Mouse (Mus musculus): ENCODE data around the gene Thsd7b. TPM values are rescaled to one million over a fixed set of nuclear protein-coding genes. Genes with fewer than 3 reads are reported as not detected.

The Thsd7b gene
- total RNA-seq, 1 experiment, result 0.18 TPM

GRCm38 (mm10) chr1:130262046-130262445 is 988.9 kb downstream of the Thsd7b start:
- in situ Hi-C loops (cut with MboI; ENCODE audit: low sequenced_read_pairs in 2 of 2, unreplicated experiment in 2 of 2), result no loop called here
- no peak for DNase-seq (ENCODE audit: low read depth, low spot score)
- no peaks in the 10 kb centered on the region for H3K4me1 ChIP-seq (ENCODE audit: control insufficient read depth in 2 of 2, insufficient read depth in 2 of 2, low read length in 2 of 2, poor library complexity in 1 of 2)
- TF ChIP-seq ZNF384 (IDR thresholded peaks at IDR 0.05; ENCODE audit: low read depth, low read length), result no peak
- TF ChIP-seq CHD2 (IDR thresholded peaks at IDR 0.05; ENCODE audit: low read depth, low read length), result no peak
- TF ChIP-seq ZC3H11A (IDR thresholded peaks at IDR 0.05; ENCODE audit: borderline replicate concordance, low read depth, low read length), result no peak
- TF ChIP-seq HCFC1 (IDR thresholded peaks at IDR 0.05; ENCODE audit: borderline replicate concordance, insufficient read depth, low read length), result no peak
- no peak for TF ChIP-seq MAFK (IDR thresholded peaks at IDR 0.05; ENCODE audit: insufficient read depth, low read depth, low read length)
- no peaks in the 10 kb centered on the region for H3K9me3 ChIP-seq (ENCODE audit: control insufficient read depth, insufficient read depth, low read depth, low read length)
- no peak overlapping the region for H3K4me3 ChIP-seq (ENCODE audit: insufficient read depth in 1 of 2, low read depth in 1 of 2, low read length in 2 of 2, poor library complexity in 1 of 2, severe bottlenecking in 1 of 2)
- no peak overlapping the region for H3K27ac ChIP-seq (ENCODE audit: insufficient read depth, low read depth, low read length, poor library complexity, severe bottlenecking)
- H3K9ac ChIP-seq (ENCODE audit: insufficient read depth, low read depth, low read length, poor library complexity, severe bottlenecking), result no peak overlapping the region
- H3K36me3 ChIP-seq (ENCODE audit: control insufficient read depth, insufficient read depth, low read length, poor library complexity, severe bottlenecking), result no peaks in the 10 kb centered on the region

All from ES-E14 (cell line).